Mouse (Mus musculus) G1E (cell line): ENCODE results near the gene Vav3. TPM values are rescaled to one million over a fixed set of nuclear protein-coding genes. Genes with fewer than 3 reads are reported as not detected.
"Not testable (repeated sequence)": the region's sequence is repeated elsewhere in the genome, so short reads cannot be mapped to it uniquely, and the experiment has no call there.

Source experiments
- ATAC-seq: 2 replicates; pipeline ENCODE4 v1.8.0; 2016; ENCODE audit warnings: mild to moderate bottlenecking; ENCODE audit not compliant: insufficient number of reproducible peaks, poor library complexity, low FRiP score, severe bottlenecking; ENCODE audit errors: extremely low read depth
- DNase-seq: peaks from one replicate; pipeline ENCODE4 v3.0.0; 2012; ENCODE audit warnings: low spot score
- H3K27me3 ChIP-seq: 2 replicates; pipeline ENCODE4 v1.6.1; 2012; ENCODE audit warnings: mild to moderate bottlenecking, low read length, inconsistent platforms; ENCODE audit not compliant: insufficient read depth
- H3K36me3 ChIP-seq: replicated peaks from 2 replicates; pipeline ENCODE3; 2012; ENCODE audit warnings: mild to moderate bottlenecking, inconsistent platforms
- H3K4me1 ChIP-seq: 2 replicates; pipeline ENCODE4 v1.6.1; 2012; ENCODE audit warnings: low read depth, low read length, inconsistent platforms, mixed read lengths; ENCODE audit not compliant: insufficient read depth
- H3K4me3 ChIP-seq: 2 replicates; pipeline ENCODE4 v1.5.1; 2012; ENCODE audit warnings: low read depth, mild to moderate bottlenecking, inconsistent platforms, low read length, moderate library complexity, mixed read lengths
- H3K9me3 ChIP-seq: replicated peaks from 2 replicates; pipeline ENCODE4 v1.6.1; 2012; ENCODE audit warnings: inconsistent platforms
- CTCF ChIP-seq: IDR thresholded peaks from 2 replicates; pipeline ENCODE4 v1.5.1; 2012; ENCODE audit warnings: low read depth, low read length, inconsistent platforms, mixed read lengths
- GATA1 ChIP-seq: IDR thresholded peaks from 2 replicates; pipeline ENCODE4 v1.6.1; 2012; ENCODE audit warnings: borderline replicate concordance, low read length, inconsistent platforms, mixed read lengths
- GATA2 ChIP-seq: IDR thresholded peaks from 2 replicates; pipeline ENCODE4 v1.6.1; 2012; ENCODE audit warnings: low read depth, low read length, inconsistent platforms, borderline replicate concordance
- POLR2AphosphoS5 ChIP-seq: IDR thresholded peaks from 2 replicates; pipeline ENCODE4 v1.6.1; 2012; ENCODE audit warnings: low read depth, low read length, inconsistent platforms; ENCODE audit not compliant: insufficient replicate concordance
- TAL1 ChIP-seq: conservative IDR thresholded peaks from 2 replicates; pipeline ENCODE4 v1.6.1; 2012; ENCODE audit warnings: low read depth, low read length, inconsistent platforms, mixed read lengths
- polyA plus RNA-seq: library from polyadenylated mRNA; stranded (reverse); fragments of >175 nt; gene quantifications from 2 replicates; pipeline ENCODE4 v1.2.3, GENCODE M21; 2012
- total RNA-seq, 2 experiments: library from RNA; stranded (forward) in 1 of 2; stranded (reverse) in 1 of 2; fragments of 200-1000 nt in 1 of 2; fragments of >200 nt in 1 of 2; fragmentation: Nextera tagmentation in 1 of 2; gene quantifications; 2 replicates each; pipeline ENCODE4 v1.2.3; 2014 to 2017

The Vav3 gene
- total and polyA plus RNA-seq, 3 experiments, result 0.05 TPM; not detected in 2

GRCm38 (mm10) chr3:109438552-109438951 lies 98.1 kb downstream of the Vav3 start:
- no peak for TF ChIP-seq CTCF
- no peak for TF ChIP-seq GATA1
- TF ChIP-seq GATA2, result no peak
- TF ChIP-seq POLR2AphosphoS5, result no peak
- TF ChIP-seq TAL1, result no peak
- Histone ChIP-seq H3K27me3 (no peaks in the 10 kb centered on the region), H3K36me3 (no peaks in the 10 kb centered on the region), H3K4me1 (no peaks in the 10 kb centered on the region), H3K9me3 (peaks cover 43% of the 10 kb centered on the region), H3K4me3 (no peak overlapping the region)
- no peak for DNase-seq
- no peak for ATAC-seq

GRCm38 (mm10) chr3:109439253-109439652 lies 98.8 kb downstream of the Vav3 start:
- DNase-seq (no peak), ATAC-seq (no peak)
- H3K36me3 ChIP-seq, result no peaks in the 10 kb centered on the region
- no peak overlapping the region for H3K4me3 ChIP-seq
- no peaks in the 10 kb centered on the region for H3K4me1 ChIP-seq
- no peaks in the 10 kb centered on the region for H3K27me3 ChIP-seq
- no peak for TF ChIP-seq TAL1
- peaks cover 47% of the 10 kb centered on the region for H3K9me3 ChIP-seq

GRCm38 (mm10) chr3:109440001-109440400 lies 99.5 kb downstream of the Vav3 start:
- TF ChIP-seq POLR2AphosphoS5, result no peak
- TF ChIP-seq TAL1, result no peak
- TF ChIP-seq CTCF, result no peak
- no peak for TF ChIP-seq GATA2
- TF ChIP-seq GATA1, result no peak
- H3K4me3 ChIP-seq, result no peak overlapping the region
- no peaks in the 10 kb centered on the region for H3K4me1 ChIP-seq
- no peak for DNase-seq
- no peak for ATAC-seq
- H3K9me3 ChIP-seq, result peaks cover 43% of the 10 kb centered on the region
- no peaks in the 10 kb centered on the region for H3K36me3 ChIP-seq
- H3K27me3 ChIP-seq, result no peaks in the 10 kb centered on the region

GRCm38 (mm10) chr3:109444077-109444476 lies 103.6 kb downstream of the Vav3 start:
- DNase-seq (no peak), ATAC-seq (no peak)

DNA sequence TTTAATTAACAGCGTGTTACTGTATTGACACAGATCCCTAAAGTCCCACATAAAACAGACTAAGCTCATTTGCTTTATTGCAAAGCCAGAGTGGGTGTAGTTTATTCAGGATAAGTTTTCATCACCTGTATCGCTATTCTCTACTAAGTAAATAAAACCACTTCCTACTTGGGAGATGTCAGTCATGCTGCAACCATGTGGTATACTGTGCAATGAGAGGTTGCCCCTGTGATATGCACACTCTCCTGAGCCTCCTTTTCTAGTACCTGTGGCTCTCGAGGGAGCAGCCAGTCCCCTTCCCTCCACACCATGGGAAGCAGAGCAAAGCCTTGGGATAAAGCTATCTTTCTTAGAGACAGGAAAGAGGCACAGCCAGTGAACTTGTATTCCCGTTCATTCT lies 106.5 kb downstream of the Vav3 start:
- no peak for ATAC-seq
- DNase-seq, result no peak
- Histone ChIP-seq H3K4me1 (no peaks in the 10 kb centered on the region), H3K36me3 (no peaks in the 10 kb centered on the region), H3K9me3 (peaks cover 21% of the 10 kb centered on the region), H3K27me3 (no peaks in the 10 kb centered on the region), H3K4me3 (no peak overlapping the region)
- TF ChIP-seq GATA1, result no peak
- no peak for TF ChIP-seq GATA2
- TF ChIP-seq POLR2AphosphoS5, result no peak
- no peak for TF ChIP-seq TAL1
- TF ChIP-seq CTCF, result no peak

More at GRCm38 (mm10) chr3:109444077-109444476, 103.6 kb downstream of the Vav3 start:
- Histone ChIP-seq H3K9me3 (peaks cover 29% of the 10 kb centered on the region), H3K36me3 (no peaks in the 10 kb centered on the region), H3K4me1 (no peaks in the 10 kb centered on the region), H3K4me3 (no peak overlapping the region), H3K27me3 (no peaks in the 10 kb centered on the region)
- TF ChIP-seq CTCF, result no peak
- TF ChIP-seq POLR2AphosphoS5, result no peak
- TF ChIP-seq GATA2, result no peak
- TF ChIP-seq GATA1, result no peak
- no peak for TF ChIP-seq TAL1

- not testable (repeated sequence) for H3K4me3 ChIP-seq, DNase-seq, H3K4me1 ChIP-seq, H3K27me3 ChIP-seq, H3K36me3 ChIP-seq, ATAC-seq
- H3K9me3 ChIP-seq, result peaks cover 24% of the 10 kb centered on the region
Measured at GRCm38 (mm10) chr3:109448249-109448648, 107.8 kb downstream of the Vav3 start.

DNA sequence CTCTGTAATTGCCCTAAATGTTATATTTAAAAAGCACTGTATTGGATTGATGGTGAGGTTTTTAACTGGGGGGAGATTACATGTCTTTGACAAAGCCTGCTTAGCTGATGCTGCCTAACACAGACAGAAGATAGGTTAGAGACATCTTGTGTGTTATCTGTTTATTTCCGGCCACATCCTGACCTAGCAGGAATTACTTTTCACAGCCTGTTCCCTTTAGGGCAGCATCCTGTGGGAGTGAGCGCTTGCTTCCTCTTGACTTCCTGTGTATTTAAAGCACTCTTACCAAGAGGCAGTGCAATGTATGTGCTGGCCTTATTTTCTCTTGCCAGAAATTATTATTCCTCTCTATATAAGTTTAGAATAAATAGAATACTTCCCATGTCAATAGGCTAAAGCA lies 111.5 kb downstream of the Vav3 start:
- DNase-seq, result no peak
- no peaks in the 10 kb centered on the region for H3K4me1 ChIP-seq
- no peaks in the 10 kb centered on the region for H3K27me3 ChIP-seq
- ATAC-seq, result no peak
- H3K36me3 ChIP-seq, result no peaks in the 10 kb centered on the region
- TF ChIP-seq TAL1 (no peak), GATA1 (no peak), GATA2 (no peak), CTCF (no peak), POLR2AphosphoS5 (no peak)
- peaks cover 21% of the 10 kb centered on the region for H3K9me3 ChIP-seq
- no peak overlapping the region for H3K4me3 ChIP-seq
